Mouse (Mus musculus): ENCODE measurements around the gene Dscaml1. TPM values are rescaled to one million over a fixed set of nuclear protein-coding genes. Genes with fewer than 3 reads are reported as not detected.

The Dscaml1 gene
- polyA plus RNA-seq (2012; rRNA removed) = 0.74 TPM in 2 replicates

GRCm38 (mm10) chr9:45426456-45426855 lies at the start of gene Dscaml1:
Gene Dscaml1 (plus strand): TSS chr9:45426628.

GRCm38 (mm10) chr9:45399434-45399833 lies 27.0 kb upstream of the Dscaml1 start, which contains the start of gene Fxyd2:
Gene Fxyd2 (plus strand): TSS chr9:45399669.

Other genes starting within 250 kb of the Dscaml1 start
- 0.13 TPM in 2 replicates for gene BC049352, start 244.6 kb upstream of the Dscaml1 start, polyA plus RNA-seq (2012; rRNA removed)
- gene Tmprss4, start 222.5 kb upstream of the Dscaml1 start, polyA plus RNA-seq (2012; rRNA removed) = 110 and 143 TPM in 2 replicates
- 3.7 and 3.8 TPM in 2 replicates for gene Il10ra, start 157.5 kb upstream of the Dscaml1 start, polyA plus RNA-seq (2012; rRNA removed)
- gene Tmprss13, start 107.5 kb upstream of the Dscaml1 start, polyA plus RNA-seq (2012; rRNA removed) = 2.0 and 2.5 TPM in 2 replicates
- gene Fxyd6, start 56.4 kb upstream of the Dscaml1 start, polyA plus RNA-seq (2012; rRNA removed) = 54.7 and 75.2 TPM in 2 replicates
- gene Fxyd2, start 27.0 kb upstream of the Dscaml1 start, polyA plus RNA-seq (2012; rRNA removed) = 6.7 and 12.8 TPM in 2 replicates